In the genomic region with DNA sequence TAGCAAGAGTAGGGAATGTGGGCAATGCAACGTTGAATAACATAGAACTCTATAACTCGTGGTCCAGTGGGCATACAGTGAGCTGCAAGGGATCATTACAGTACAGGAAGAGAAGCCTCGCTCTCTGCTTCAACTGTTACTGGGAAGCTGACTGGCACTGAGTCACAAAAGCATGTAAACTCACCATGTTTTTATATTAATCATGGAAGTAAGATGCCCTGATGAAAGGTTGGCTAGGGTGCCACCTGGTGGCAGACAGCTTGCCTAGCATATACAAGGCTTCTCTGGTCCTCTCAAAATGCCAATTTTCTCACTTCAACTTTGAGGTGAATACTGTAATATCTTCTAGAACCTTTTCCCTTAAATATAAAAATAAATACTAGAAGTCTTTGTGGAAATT, we compare ENCODE assay signal across 8 mouse cellular contexts. TPM values are rescaled to one million over a fixed set of nuclear protein-coding genes. Genes with fewer than 3 reads are reported as not detected.
DNase-seq lines count a peak whose midpoint lies in the region; ATAC-seq and TF ChIP-seq lines count a peak whose summit lies in the region.

No protein-coding gene starts in this region.

- no peak overlapping the region for H3K4me3 ChIP-seq in layer of hippocampus, adult 2 months
- no peak overlapping the region for H3K4me3 ChIP-seq in midbrain, embryonic 16.5 days (ENCODE audit: low read depth, low read length)

- ATAC-seq in midbrain, embryonic 16.5 days, result peak; percentile 56; the same call in 1 of the 2 replicates

- DNase-seq in layer of hippocampus, adult 2 months (ENCODE audit: low spot score in 2 of 2), result peak; percentile 29 to 55
- no peak for DNase-seq in layer of hippocampus, postnatal 36 days
- peak; percentile 44 for DNase-seq in MEL-GATA-1-ER (ENCODE audit: extremely low read depth, low read depth)
- DNase-seq in cerebellum, adult 9-11 months, result peak; percentile 54
- DNase-seq in gastrocnemius, postnatal 25 days, result peak; percentile 20
- DNase-seq in left cerebral cortex, postnatal 25 days (ENCODE audit: low spot score in 2 of 2), result peak; percentile 28 to 45
- peak; percentile 85 for DNase-seq in testis, postnatal 10 days (ENCODE audit: low spot score)

- H3K4me2 ChIP-seq in midbrain, embryonic 16.5 days (ENCODE audit: low read length), result no peak overlapping the region

- H3K4me1 ChIP-seq in midbrain, embryonic 16.5 days (ENCODE audit: control insufficient read depth, insufficient read depth, low read length), result no peaks in the 10 kb centered on the region

- H3K27me3 ChIP-seq in midbrain, embryonic 16.5 days (ENCODE audit: control insufficient read depth, insufficient read depth, low read depth, low read length), result no peaks in the 10 kb centered on the region

- WGBS in midbrain, embryonic 16.5 days, result 70% methylated on average over 3 of the region's 3 CpGs

- H3K9me3 ChIP-seq in midbrain, embryonic 16.5 days (replicated peaks; ENCODE audit: control insufficient read depth, low read length, poor library complexity, severe bottlenecking), result no peaks in the 10 kb centered on the region

- H3K27ac ChIP-seq in layer of hippocampus, adult 2 months, result no peak overlapping the region
- no peak overlapping the region for H3K27ac ChIP-seq in midbrain, embryonic 16.5 days (ENCODE audit: low read length)

- H3K9ac ChIP-seq in midbrain, embryonic 16.5 days (ENCODE audit: low read depth, low read length), result no peak overlapping the region

- TF ChIP-seq CTCF in layer of hippocampus, adult 2 months (conservative IDR thresholded peaks at IDR 0.05), result peak; percentile 94

- no peaks in the 10 kb centered on the region for H3K36me3 ChIP-seq in midbrain, embryonic 16.5 days (ENCODE audit: control insufficient read depth, insufficient read depth, low read length)

- intact Hi-C loops in left cerebral cortex, postnatal 25 days (cut with DNase I), result loop anchor here (1.0 to 10.0 kb wide), 4 partner anchors 58 to 201 kb away; a partner anchor contains a TSS

RNA-seq across cellular contexts. Expression of a gene that starts 6.4 kb away (rescaled TPM):
- total RNA-seq in layer of hippocampus, adult 2 months (2021), result 10 to 100 TPM; 15.2 to 16.4 TPM
- total RNA-seq in layer of hippocampus, postnatal 36 days (2021), result 10 to 100 TPM; 16.6 to 19.7 TPM
- total RNA-seq in gastrocnemius, postnatal 25 days (2021), result 10 to 100 TPM; 35.1 to 41.0 TPM
- total RNA-seq in left cerebral cortex, postnatal 25 days (2021), result 10 to 100 TPM; 16.8 to 19.2 TPM
- polyA plus RNA-seq in midbrain, embryonic 16.5 days (2015; fragmentation: Nextera tagmentation; extraction: Ambion mirVana), result 10.7 and 11.5 TPM in 2 replicates

RNA-seq across cellular contexts. Expression of a gene that starts 31.0 kb away (rescaled TPM):
- total RNA-seq in layer of hippocampus, adult 2 months (2021), result 10 to 100 TPM in 1 of 2 experiments, 1 to 10 TPM in 1; 9.8 to 14.2 TPM
- 10 to 100 TPM in 1 of 2 experiments, 1 to 10 TPM in 1; 8.8 to 10.2 TPM for total RNA-seq in layer of hippocampus, postnatal 36 days (2021)
- 1 to 10 TPM; 3.8 to 4.6 TPM for total RNA-seq in gastrocnemius, postnatal 25 days (2021)
- 10 to 100 TPM in 1 of 2 experiments, 1 to 10 TPM in 1; 9.8 to 10.3 TPM for total RNA-seq in left cerebral cortex, postnatal 25 days (2021)
- polyA plus RNA-seq in midbrain, embryonic 16.5 days (2015; fragmentation: Nextera tagmentation; extraction: Ambion mirVana), result 1.5 and 2.3 TPM in 2 replicates

Comparison
In these comparisons a context has a peak if more than half of its experiments do, and no peak if none do; other contexts are left out.
1. DNase-seq: peak in layer of hippocampus, adult 2 months (2 of 2), MEL-GATA-1-ER (single experiment), cerebellum, adult 9-11 months (single experiment), gastrocnemius, postnatal 25 days (single experiment), left cerebral cortex, postnatal 25 days (2 of 2) and testis, postnatal 10 days (single experiment); none in layer of hippocampus, postnatal 36 days (0 of 2).